Mouse (Mus musculus) cerebellum, adult 18-20 months (tissue): ENCODE measurements around the gene Gm20498.

Experiments used
- DNase-seq, 2 experiments: peaks; one replicate each; pipeline ENCODE4 v3.0.0; 2021

The Gm20498 gene

GRCm38 (mm10) chr12:81331937-81332874 is 200.5 kb downstream of the Gm20498 start:
- DNase-seq: peak; percentile 70 to 85

GRCm38 (mm10) chr12:81331046-81331638 is 201.6 kb downstream of the Gm20498 start:
- no peak for DNase-seq

- peak; percentile 43 to 53 for DNase-seq
These were observed 207.7 kb downstream of the Gm20498 start for GRCm38 (mm10) chr12:81324991-81325390.

GRCm38 (mm10) chr12:81324116-81324515 is 208.6 kb downstream of the Gm20498 start:
- DNase-seq: peak; percentile 14 to 27

- no peak for DNase-seq
These were observed 211.7 kb downstream of the Gm20498 start for GRCm38 (mm10) chr12:81321021-81321420.

GRCm38 (mm10) chr12:81317811-81318210 is 214.9 kb downstream of the Gm20498 start:
- DNase-seq: no peak

GRCm38 (mm10) chr12:81315953-81316352 is 216.8 kb downstream of the Gm20498 start:
- peak; percentile 83 to 90 for DNase-seq
